Mouse (Mus musculus) T-helper 1 cell (primary cell): ENCODE data around the gene Zfp472.
"Not testable (repeated sequence)": the region's sequence is repeated elsewhere in the genome, so short reads cannot be mapped to it uniquely, and the experiment has no call there.

Experiments used
- in situ Hi-C: fragments of 300-600 bp; cut with MboI, MseI; formaldehyde crosslinking; loops from one replicate; pipeline ENCODE4 v1.15.1; 2025; ENCODE audit warnings: high pct_unique_total_duplicates

Gene Zfp472

GRCm38 (mm10) chr17:33008337-33008736, 42.7 kb downstream of the Zfp472 start:
- in situ Hi-C loops = no loop called here

GRCm38 (mm10) chr17:33020434-33020833, 54.8 kb downstream of the Zfp472 start:
- in situ Hi-C loops = not testable (repeated sequence)
